Mouse (Mus musculus) bone marrow, adult 2 months (tissue): ENCODE measurements around the gene Ppm1n.

ENCODE experiments used
- CTCF ChIP-seq: fragments of 200-500 bp; IDR thresholded peaks from 2 replicates; pipeline ENCODE4 v1.5.1; 2011; ENCODE audit warnings: low read length, control low read depth; ENCODE audit not compliant: control insufficient read depth, insufficient read depth
- POLR2A ChIP-seq: fragments of 200-500 bp; IDR thresholded peaks from 2 replicates; pipeline ENCODE4 v1.6.1; 2011; ENCODE audit warnings: low read depth, mild to moderate bottlenecking, control low read depth, low read length, borderline replicate concordance; ENCODE audit not compliant: control insufficient read depth

DNA sequence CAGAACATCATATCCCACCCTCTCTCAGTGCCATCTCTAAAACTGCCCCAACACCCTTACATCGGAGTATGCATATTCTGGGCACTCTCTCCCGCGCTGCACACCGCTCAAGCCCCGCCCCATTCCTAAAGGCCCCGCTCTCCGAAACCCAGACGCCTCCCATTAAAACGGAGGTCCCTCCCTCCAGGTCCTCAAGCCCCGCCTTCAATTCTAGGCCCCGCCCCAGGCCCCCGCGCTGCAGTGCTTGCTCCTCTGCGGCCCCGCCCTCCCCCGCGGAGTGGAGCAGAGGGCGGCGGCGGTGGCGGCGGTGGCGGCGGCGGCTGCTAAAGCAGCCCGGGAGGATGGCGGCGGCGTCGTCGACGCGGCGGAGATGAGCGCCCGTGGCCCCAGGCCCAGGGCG lies 2.5 kb upstream of the Ppm1n start, which contains the start of gene Rtn2:
- TF ChIP-seq CTCF: no peak
- TF ChIP-seq POLR2A: no peak
